Mouse (Mus musculus): ENCODE results near the gene Megf11. TPM values are rescaled to one million over a fixed set of nuclear protein-coding genes. Genes with fewer than 3 reads are reported as not detected.

Gene Megf11
- polyA plus RNA-seq, 1 experiment from 2014 or later = 0.11 TPM

DNA sequence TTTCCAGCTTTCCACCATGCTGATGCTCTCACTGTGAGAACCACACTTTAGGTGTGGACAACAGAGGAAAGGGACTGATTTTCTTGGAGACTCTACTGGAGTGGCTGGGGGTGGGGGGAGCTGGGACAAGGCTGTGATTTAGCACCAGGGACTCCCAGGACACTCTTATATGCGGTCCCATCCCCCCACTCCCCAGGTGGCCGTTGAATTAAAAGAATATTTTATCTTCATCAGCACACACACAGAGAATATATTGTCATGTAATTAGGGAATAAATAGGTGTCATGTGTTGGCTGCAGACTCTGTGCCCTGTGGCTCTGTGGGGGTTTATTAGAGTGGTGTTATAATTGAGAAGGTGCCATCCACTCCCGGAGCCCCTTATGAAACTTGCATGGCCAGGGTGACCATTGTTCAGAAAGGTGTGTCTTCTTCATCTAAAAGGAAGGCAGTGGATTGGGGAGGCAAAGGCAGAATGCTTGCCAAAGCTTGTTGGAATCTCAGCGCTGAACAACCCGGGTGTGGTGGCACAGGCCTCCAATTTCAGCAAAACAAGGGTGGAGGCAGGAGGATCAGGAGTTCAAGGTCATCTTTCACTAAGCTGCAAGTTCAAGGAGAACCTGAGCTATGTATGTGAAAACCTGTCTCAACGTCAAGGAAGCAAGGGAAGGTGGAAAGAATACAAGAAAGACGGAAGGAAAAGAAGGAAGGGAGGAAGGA, 4.3 kb downstream of the Megf11 start:
- TF ChIP-seq CTCF (IDR thresholded peaks at IDR 0.05; ENCODE audit: low read depth) (no peak), EP300 (IDR thresholded peaks at IDR 0.05; ENCODE audit: low read depth) (no peak)
- Histone ChIP-seq H3K4me2 (ENCODE audit: low read depth, low read length) (no peak overlapping the region), H3K9ac (replicated peaks) (no peak overlapping the region), H3K4me1 (ENCODE audit: insufficient read depth) (peaks cover 4% of the 10 kb centered on the region; the same call in 1 of the 2 replicates), H3K27me3 (ENCODE audit: insufficient read depth, low read length) (peaks cover 42% of the 10 kb centered on the region), H3K27ac (ENCODE audit: low read depth) (no peak overlapping the region), H3K9me3 (ENCODE audit: low read length) (no peaks in the 10 kb centered on the region), H3K4me3 (ENCODE audit: low read depth, low read length) (no peak overlapping the region), H3K36me3 (replicated peaks; ENCODE audit: insufficient read depth, low read length) (no peaks in the 10 kb centered on the region)
- no peak for DNase-seq
- WGBS (ENCODE audit: insufficient replicate concordance) = 58% methylated on average over 7 of the region's 7 CpGs
- ATAC-seq = no peak

DNA sequence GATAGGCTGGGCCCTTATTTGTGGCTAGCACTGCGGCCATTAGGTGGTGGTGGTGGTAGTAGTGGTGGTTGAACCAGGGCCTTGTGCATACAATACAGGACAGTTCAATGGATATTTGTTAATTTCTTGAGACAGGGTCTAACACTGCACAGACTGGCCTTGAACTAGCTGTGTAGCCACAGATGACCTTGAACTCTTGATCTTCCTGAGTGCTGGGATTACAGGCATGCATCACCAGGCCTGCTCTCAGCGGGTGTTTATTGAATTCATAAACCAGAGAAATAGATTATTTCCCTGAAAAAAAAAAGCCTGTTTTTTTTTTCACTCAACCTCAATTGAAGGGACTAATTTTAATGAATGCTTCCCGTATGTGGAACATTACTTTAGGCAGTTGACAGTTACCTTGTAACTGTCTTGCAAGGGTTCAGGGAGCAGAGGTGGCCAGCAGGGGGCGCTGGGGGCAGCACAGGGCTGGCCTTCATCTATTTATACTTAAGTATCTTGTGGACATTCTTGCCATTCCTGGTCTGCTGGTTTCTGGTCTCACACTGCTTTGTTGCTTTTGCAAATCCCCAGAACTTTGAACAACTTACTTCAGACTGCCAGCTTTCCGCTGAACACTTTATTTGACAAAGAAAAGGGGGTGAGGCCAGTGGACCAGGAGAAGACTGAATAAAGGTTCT, 8.6 kb downstream of the Megf11 start:
- DNase-seq (peak; percentile 78), ATAC-seq (no peak)
- no peak overlapping the region for H3K27ac ChIP-seq (ENCODE audit: low read depth)
- WGBS (ENCODE audit: insufficient replicate concordance) = 49% methylated on average over 5 of the region's 5 CpGs
- H3K4me1 ChIP-seq (ENCODE audit: insufficient read depth) = no peaks in the 10 kb centered on the region
- no peak overlapping the region for H3K4me3 ChIP-seq (ENCODE audit: low read depth, low read length)
- no peaks in the 10 kb centered on the region for H3K9me3 ChIP-seq (ENCODE audit: low read length)
- H3K36me3 ChIP-seq (replicated peaks; ENCODE audit: insufficient read depth, low read length) = no peaks in the 10 kb centered on the region
- TF ChIP-seq EP300 (IDR thresholded peaks at IDR 0.05; ENCODE audit: low read depth) = no peak
- TF ChIP-seq CTCF (IDR thresholded peaks at IDR 0.05; ENCODE audit: low read depth) = peak; percentile 84
- H3K27me3 ChIP-seq (ENCODE audit: insufficient read depth, low read length) = 0 out of 2 replicates have a peak, but pooled peaks cover 3% of the 10 kb centered on the region
- no peak overlapping the region for H3K9ac ChIP-seq (replicated peaks)
- no peak overlapping the region for H3K4me2 ChIP-seq (ENCODE audit: low read depth, low read length)

- no peak overlapping the region for H3K4me3 ChIP-seq (ENCODE audit: low read depth, low read length)
- H3K4me1 ChIP-seq (ENCODE audit: insufficient read depth) = no peaks in the 10 kb centered on the region
- ATAC-seq = no peak
- H3K27me3 ChIP-seq (ENCODE audit: insufficient read depth, low read length) = 0 out of 2 replicates have a peak, but pooled peaks cover 3% of the 10 kb centered on the region
- 69% methylated on average over 7 of the region's 7 CpGs for WGBS (ENCODE audit: insufficient replicate concordance)
- no peaks in the 10 kb centered on the region for H3K36me3 ChIP-seq (replicated peaks; ENCODE audit: insufficient read depth, low read length)
- DNase-seq = no peak
- no peak overlapping the region for H3K27ac ChIP-seq (ENCODE audit: low read depth)
- TF ChIP-seq CTCF (IDR thresholded peaks at IDR 0.05; ENCODE audit: low read depth) = no peak
- TF ChIP-seq EP300 (IDR thresholded peaks at IDR 0.05; ENCODE audit: low read depth) = no peak
- H3K9ac ChIP-seq (replicated peaks) = no peak overlapping the region
- H3K4me2 ChIP-seq (ENCODE audit: low read depth, low read length) = no peak overlapping the region
- H3K9me3 ChIP-seq (ENCODE audit: low read length) = no peaks in the 10 kb centered on the region
Observed at GRCm38 (mm10) chr9:64395238-64395920, 10.0 kb downstream of the Megf11 start.

- 6% methylated on average over 1 of the region's 1 CpGs for WGBS (ENCODE audit: insufficient replicate concordance)
- H3K4me3 ChIP-seq (ENCODE audit: low read depth, low read length) = no peak overlapping the region
- no peaks in the 10 kb centered on the region for H3K4me1 ChIP-seq (ENCODE audit: insufficient read depth)
- peak; percentile 43 for DNase-seq
- H3K27ac ChIP-seq (ENCODE audit: low read depth) = no peak overlapping the region
- no peaks in the 10 kb centered on the region for H3K9me3 ChIP-seq (ENCODE audit: low read length)
- H3K4me2 ChIP-seq (ENCODE audit: low read depth, low read length) = no peak overlapping the region
- no peak for ATAC-seq
- no peak for TF ChIP-seq EP300 (IDR thresholded peaks at IDR 0.05; ENCODE audit: low read depth)
- TF ChIP-seq CTCF (IDR thresholded peaks at IDR 0.05; ENCODE audit: low read depth) = peak; percentile 69
- no peak overlapping the region for H3K9ac ChIP-seq (replicated peaks)
- H3K36me3 ChIP-seq (replicated peaks; ENCODE audit: insufficient read depth, low read length) = no peaks in the 10 kb centered on the region
- H3K27me3 ChIP-seq (ENCODE audit: insufficient read depth, low read length) = no peaks in the 10 kb centered on the region
Observed at GRCm38 (mm10) chr9:64397108-64397507, 11.7 kb downstream of the Megf11 start.

DNA sequence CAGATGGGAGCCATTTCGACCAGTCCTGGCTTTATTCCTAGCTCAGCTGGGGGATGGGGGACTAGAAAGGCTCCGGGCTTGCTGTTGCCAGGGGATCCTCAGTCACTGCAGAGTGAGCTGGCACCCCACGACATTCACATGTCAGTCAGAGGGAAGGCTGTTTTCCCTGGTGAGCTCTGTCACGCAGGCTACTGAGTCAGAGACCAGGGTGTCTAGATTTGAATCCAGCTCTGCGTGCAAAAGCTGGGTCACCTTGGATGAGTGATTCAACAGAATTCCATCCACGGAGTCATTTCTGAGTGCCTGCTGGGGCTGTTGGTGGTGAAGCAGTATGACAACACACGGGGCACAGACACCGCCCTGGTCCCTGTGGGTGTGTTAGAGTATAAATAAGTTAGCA, 13.7 kb downstream of the Megf11 start:
- 64% methylated on average over 8 of the region's 8 CpGs for WGBS (ENCODE audit: insufficient replicate concordance)
- no peak for DNase-seq
- H3K9me3 ChIP-seq (ENCODE audit: low read length) = no peaks in the 10 kb centered on the region
- no peaks in the 10 kb centered on the region for H3K36me3 ChIP-seq (replicated peaks; ENCODE audit: insufficient read depth, low read length)
- TF ChIP-seq CTCF (IDR thresholded peaks at IDR 0.05; ENCODE audit: low read depth) (no peak), EP300 (IDR thresholded peaks at IDR 0.05; ENCODE audit: low read depth) (no peak)
- no peak overlapping the region for H3K4me2 ChIP-seq (ENCODE audit: low read depth, low read length)
- ATAC-seq = no peak
- H3K4me1 ChIP-seq (ENCODE audit: insufficient read depth) = no peaks in the 10 kb centered on the region
- no peak overlapping the region for H3K4me3 ChIP-seq (ENCODE audit: low read depth, low read length)
- H3K27me3 ChIP-seq (ENCODE audit: insufficient read depth, low read length) = no peaks in the 10 kb centered on the region
- no peak overlapping the region for H3K9ac ChIP-seq (replicated peaks)
- H3K27ac ChIP-seq (ENCODE audit: low read depth) = no peak overlapping the region

GRCm38 (mm10) chr9:64402141-64402540, 16.7 kb downstream of the Megf11 start:
- no peaks in the 10 kb centered on the region for H3K27me3 ChIP-seq (ENCODE audit: insufficient read depth, low read length)
- no peak overlapping the region for H3K27ac ChIP-seq (ENCODE audit: low read depth)
- no peaks in the 10 kb centered on the region for H3K4me1 ChIP-seq (ENCODE audit: insufficient read depth)
- no peaks in the 10 kb centered on the region for H3K9me3 ChIP-seq (ENCODE audit: low read length)
- no peak overlapping the region for H3K4me3 ChIP-seq (ENCODE audit: low read depth, low read length)
- WGBS (ENCODE audit: insufficient replicate concordance) = 78% methylated on average over 8 of the region's 8 CpGs
- ATAC-seq (no peak), DNase-seq (no peak)
- no peak overlapping the region for H3K9ac ChIP-seq (replicated peaks)
- TF ChIP-seq EP300 (IDR thresholded peaks at IDR 0.05; ENCODE audit: low read depth) (no peak), CTCF (IDR thresholded peaks at IDR 0.05; ENCODE audit: low read depth) (no peak)
- no peak overlapping the region for H3K4me2 ChIP-seq (ENCODE audit: low read depth, low read length)
- H3K36me3 ChIP-seq (replicated peaks; ENCODE audit: insufficient read depth, low read length) = no peaks in the 10 kb centered on the region
